Mouse (Mus musculus) frontal cortex, postnatal 14 days (tissue): ENCODE results near the gene Gpr176.
A peak's percentile ranks its signal among the peaks of the same experiment; 100 is the strongest.

Experiments used
- DNase-seq, 2 experiments: peaks; one replicate each; pipeline ENCODE4 v3.0.0; 2022; ENCODE audit warnings: low spot score in 2 of 2

The Gpr176 gene

DNA sequence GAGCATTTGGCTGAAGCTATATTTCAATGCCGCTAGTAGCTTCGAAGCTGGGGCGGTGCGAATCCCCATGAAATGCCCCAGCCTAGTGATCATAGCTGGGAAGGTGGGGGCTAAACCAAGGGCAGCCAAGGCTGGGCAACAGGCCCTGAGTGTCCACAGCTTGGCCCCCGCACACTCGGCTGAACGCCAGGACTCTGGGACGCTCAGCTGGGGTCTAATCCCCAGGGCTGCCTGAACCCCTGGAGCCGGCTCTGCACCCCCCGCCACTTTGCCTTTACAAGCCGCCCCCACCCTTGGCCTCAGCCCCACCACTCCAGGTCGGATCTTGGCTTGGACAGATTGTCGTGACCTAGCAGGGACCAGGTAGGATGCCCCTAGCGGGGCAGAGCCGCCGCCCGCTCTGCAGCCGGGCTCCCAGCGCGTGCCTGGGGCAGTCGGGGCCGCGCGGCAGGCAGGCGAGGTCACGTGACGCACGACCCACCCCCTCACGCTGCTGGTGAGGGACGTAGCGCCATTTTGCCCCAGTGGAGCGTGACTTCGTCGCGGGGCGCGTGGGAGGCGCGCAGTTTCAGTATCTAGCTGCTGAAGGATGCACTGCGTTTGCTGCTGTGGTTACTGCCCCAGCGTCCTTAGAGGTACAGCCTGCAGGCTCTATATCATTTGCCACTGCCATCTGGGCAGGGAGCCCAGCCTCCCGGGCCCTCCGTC is 507 bp upstream of the Gpr176 start:
- peak; percentile 84 to 86 for DNase-seq

DNA sequence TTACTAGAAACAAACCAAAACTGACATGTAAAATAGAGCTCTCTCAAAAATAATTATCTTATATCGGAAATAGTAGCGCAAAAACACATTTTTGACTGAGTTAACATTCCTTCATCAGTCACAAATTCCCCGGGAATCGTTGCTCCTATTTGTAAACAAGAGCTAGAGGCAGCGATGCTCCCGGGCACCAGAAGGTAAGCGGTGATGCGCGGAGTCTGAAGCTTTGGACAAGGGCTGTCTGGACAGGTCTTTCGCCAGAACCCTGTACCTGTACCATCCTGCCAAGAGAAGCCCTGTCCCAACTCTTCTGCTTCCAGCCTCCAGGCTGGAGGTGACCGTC is 688 bp downstream of the Gpr176 start:
- DNase-seq, result peak in 1 of 2 experiments; percentile 9

GRCm38 (mm10) chr2:118371841-118372240 is 1.4 kb downstream of the Gpr176 start:
- no peak for DNase-seq

GRCm38 (mm10) chr2:118355138-118355719 is 18.0 kb downstream of the Gpr176 start:
- no peak for DNase-seq

DNA sequence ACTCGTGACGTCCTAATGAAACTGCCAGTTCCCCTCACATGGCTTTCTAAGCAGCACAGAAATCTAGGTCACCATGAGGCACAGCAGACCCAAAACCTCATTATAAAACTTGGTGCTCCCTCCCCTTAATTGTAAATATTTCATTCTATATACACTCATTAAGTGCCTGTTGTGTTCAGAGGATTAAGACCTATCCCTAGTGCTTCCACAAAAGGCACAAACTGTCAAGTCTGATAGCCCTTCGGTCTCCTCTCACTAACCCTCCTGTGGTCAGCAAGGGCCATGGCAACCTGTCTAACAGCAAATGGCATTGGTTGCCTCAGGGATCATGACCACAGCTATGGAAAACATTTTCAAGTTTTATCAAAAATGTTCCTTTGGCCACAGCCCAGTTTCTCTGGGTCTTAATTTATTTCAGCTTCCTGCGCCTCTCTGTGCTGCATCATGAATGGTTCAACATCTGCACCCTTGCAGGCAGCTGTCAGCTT is 19.3 kb downstream of the Gpr176 start:
- DNase-seq, result no peak

- no peak for DNase-seq
These were observed 19.7 kb downstream of the Gpr176 start for GRCm38 (mm10) chr2:118353498-118353897.

- DNase-seq, result no peak
These were observed 27.7 kb downstream of the Gpr176 start for GRCm38 (mm10) chr2:118345535-118345934.

GRCm38 (mm10) chr2:118343897-118344296 is 29.3 kb downstream of the Gpr176 start:
- DNase-seq, result no peak

- no peak for DNase-seq
These were observed 31.9 kb downstream of the Gpr176 start for GRCm38 (mm10) chr2:118341295-118341694.

DNA sequence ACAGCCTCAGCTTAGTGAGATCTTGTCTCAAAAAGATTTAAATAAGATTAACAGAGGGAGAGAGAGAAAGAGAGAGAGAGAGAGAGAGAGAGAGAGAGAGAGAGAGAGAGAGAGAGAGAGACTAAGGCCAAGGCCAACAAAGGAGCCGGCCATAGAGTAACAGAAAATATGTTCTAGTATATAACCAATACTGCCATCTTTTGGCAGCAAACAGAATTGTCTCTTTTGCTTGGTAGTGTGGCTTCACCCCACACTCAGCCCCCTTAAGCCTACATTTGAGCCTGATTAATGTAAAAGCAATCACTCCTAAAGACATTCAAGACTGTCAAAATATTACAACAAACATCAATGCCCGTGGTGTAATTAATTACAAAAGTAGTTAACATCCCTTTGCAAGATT is 37.1 kb downstream of the Gpr176 start:
- DNase-seq, result no peak

DNA sequence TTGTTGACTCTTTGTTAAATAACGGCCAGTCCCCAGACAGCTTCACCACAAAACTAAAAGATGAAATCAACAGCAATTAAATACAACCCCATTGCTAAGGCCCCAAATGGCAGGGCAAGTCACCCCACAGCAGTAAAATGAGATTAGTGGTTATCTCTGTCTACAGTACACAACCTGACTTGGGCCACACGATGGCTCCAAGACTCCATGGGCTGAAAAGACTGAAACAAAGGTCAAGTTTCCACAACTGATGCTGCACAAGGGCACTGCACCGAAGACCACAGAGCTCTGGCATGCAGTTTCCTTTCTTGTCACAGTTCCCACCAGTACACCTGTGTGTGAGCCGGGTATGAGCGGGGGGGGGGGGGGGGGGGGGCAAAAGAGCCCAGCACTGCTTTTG is 50.6 kb downstream of the Gpr176 start:
- no peak for DNase-seq

DNA sequence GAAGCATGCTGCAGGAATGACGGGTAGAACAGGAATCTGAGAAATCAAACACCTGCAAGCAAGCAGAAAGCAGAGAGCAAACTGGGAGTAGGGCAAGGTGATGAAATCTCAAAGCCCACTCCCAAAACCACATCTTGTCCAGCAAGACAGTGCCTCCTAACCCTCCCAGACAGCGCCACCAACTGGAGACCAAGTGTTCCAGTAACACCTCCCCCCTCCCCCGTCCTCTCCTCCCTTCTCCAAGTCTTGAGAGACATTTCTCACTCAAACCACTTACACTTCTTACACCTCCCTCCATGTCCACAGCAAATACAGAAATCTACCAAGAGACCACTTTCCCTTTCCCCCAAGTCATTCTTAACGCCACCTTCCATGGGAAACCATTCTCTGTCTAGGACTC is 51.4 kb downstream of the Gpr176 start:
- no peak for DNase-seq

GRCm38 (mm10) chr2:118321094-118321493 is 52.1 kb downstream of the Gpr176 start:
- DNase-seq, result no peak

- no peak for DNase-seq
These were observed 52.7 kb downstream of the Gpr176 start for GRCm38 (mm10) chr2:118320519-118320918.

- DNase-seq, result no peak
These were observed 54.0 kb downstream of the Gpr176 start for GRCm38 (mm10) chr2:118319176-118319575.

GRCm38 (mm10) chr2:118316939-118317338 is 56.3 kb downstream of the Gpr176 start:
- no peak for DNase-seq

- DNase-seq, result no peak
These were observed 57.4 kb downstream of the Gpr176 start for GRCm38 (mm10) chr2:118315656-118316402.

DNA sequence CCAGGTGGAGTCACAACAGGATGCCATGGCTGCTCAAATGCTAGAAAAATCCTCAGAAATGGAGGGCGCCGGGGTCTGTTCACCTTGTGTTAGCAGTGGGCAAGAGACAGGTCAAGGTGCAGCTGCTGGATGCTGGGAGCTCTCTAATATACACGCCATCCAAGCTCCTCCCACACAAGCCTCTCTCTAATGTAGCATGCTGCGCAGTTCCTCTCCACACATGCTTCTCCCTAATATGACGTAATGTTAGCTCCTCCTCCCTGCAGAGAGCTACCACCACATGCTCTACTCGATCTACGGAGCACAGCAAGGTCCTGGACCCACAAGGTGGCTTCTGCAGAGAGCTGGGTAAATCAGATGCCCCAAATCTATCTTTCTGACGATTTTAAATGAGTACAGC is 65.7 kb downstream of the Gpr176 start:
- no peak for DNase-seq

DNA sequence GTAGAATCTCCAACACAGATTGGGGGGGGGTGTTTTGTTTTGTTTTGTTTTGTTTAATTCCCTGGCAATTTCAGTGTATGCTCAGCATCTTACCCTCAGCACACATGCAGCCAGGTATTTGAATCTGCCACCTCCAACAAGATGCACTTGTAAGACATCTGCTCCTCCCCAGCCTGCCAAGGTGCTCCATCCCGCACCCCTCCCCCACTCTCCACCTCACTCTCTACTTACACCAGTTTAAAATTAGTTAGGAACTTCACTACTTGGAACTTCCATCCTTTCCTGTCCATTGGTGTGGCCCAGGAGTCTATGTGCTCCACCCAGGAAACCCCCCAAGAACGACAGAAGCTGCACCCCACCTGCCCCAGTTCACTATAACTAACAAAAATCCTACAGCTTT is 66.3 kb downstream of the Gpr176 start:
- DNase-seq, result no peak

GRCm38 (mm10) chr2:118306522-118306895 is 66.7 kb downstream of the Gpr176 start:
- DNase-seq, result no peak

DNA sequence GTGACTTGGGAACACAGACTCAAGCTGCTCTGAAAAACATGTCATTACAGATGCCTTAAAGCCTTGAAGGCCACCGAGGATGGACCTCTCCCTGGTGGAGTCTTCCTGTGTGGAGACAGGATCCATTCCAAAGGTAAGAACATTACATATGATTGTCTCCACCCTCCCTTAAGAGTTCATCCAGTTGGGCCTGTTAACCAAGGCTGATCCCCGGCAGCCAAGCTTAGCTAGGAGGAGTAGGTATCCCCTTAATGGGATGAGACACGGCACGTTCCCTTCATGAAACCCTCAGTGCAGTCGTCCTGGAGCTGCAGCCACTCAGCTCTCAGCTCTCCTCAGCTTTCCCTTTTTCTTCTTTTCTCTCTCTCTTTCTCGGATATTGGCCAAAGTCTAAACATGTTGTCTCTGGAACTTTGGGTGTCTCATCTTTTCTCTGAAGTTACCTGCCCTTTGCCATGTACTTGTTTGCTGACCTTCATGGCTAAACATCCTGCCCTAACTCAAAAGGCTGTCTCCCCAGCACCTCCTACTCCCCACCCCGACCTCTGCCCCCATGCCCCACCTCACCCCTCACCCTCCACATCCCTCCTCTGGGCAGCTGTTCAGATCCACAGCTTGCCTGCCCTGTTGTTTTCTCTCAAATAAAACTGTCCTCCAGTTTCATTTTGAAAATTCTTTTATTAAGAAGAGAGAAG is 67.2 kb downstream of the Gpr176 start:
- DNase-seq, result no peak

- DNase-seq, result no peak
These were observed 69.8 kb downstream of the Gpr176 start for GRCm38 (mm10) chr2:118303456-118303855.
